Mouse (Mus musculus) G1E (cell line): Measurements from ENCODE around the gene Suv39h2.

Source experiments
- CTCF ChIP-seq: IDR thresholded peaks from 2 replicates; pipeline ENCODE4 v1.5.1; 2012; ENCODE audit warnings: low read depth, low read length, inconsistent platforms, mixed read lengths
- GATA1 ChIP-seq: IDR thresholded peaks from 2 replicates; pipeline ENCODE4 v1.6.1; 2012; ENCODE audit warnings: borderline replicate concordance, low read length, inconsistent platforms, mixed read lengths

- TF ChIP-seq CTCF: no peak
- no peak for TF ChIP-seq GATA1
Measured at GRCm38 (mm10) chr2:3430956-3431355, 43.9 kb downstream of the Suv39h2 start.
